Mouse (Mus musculus): ENCODE results near the gene Eif5b. TPM values are rescaled to one million over a fixed set of nuclear protein-coding genes. Genes with fewer than 3 reads are reported as not detected.

Gene Eif5b
- polyA plus RNA-seq (2014; fragmentation: Nextera tagmentation; extraction: Ambion mirVana): 25.7 and 27.1 TPM in 2 replicates

GRCm38 (mm10) chr1:37997867-37998266 lies at the start of gene Eif5b, which contains the start of gene Txndc9:
Gene Eif5b (plus strand): TSS chr1:37998010.
Gene Txndc9 (minus strand): TSS chr1:37997893.
- Histone ChIP-seq H3K27me3 (replicated peaks; ENCODE audit: control insufficient read depth, insufficient read depth, low read length) (no peaks in the 10 kb centered on the region), H3K9me3 (ENCODE audit: control insufficient read depth, low read length) (no peaks in the 10 kb centered on the region), H3K9ac (ENCODE audit: low read length) (peak within 1 kb of the TSS; percentile 88), H3K4me1 (replicated peaks; ENCODE audit: control insufficient read depth, insufficient read depth, low read length) (peaks cover 13% of the 10 kb centered on the region), H3K4me2 (ENCODE audit: low read length) (peak within 1 kb of the TSS; percentile 68), H3K36me3 (ENCODE audit: control insufficient read depth, insufficient read depth, low read length) (peaks cover 26% of the 10 kb centered on the region), H3K4me3 (ENCODE audit: low read depth, low read length) (peak within 1 kb of the TSS; percentile 84), H3K27ac (ENCODE audit: low read depth) (peak within 1 kb of the TSS; percentile 88)
- WGBS: under 1% methylated on average over 46 of the region's 50 CpGs
- ATAC-seq (replicated peaks; ENCODE audit: low FRiP score, low TSS enrichment, low read depth): peak; percentile 92
- DNase-seq (ENCODE audit: low spot score): peak; percentile 94

GRCm38 (mm10) chr1:37948906-37949305 lies 48.9 kb upstream of the Eif5b start:
- Histone ChIP-seq H3K36me3 (ENCODE audit: control insufficient read depth, insufficient read depth, low read length) (no peaks in the 10 kb centered on the region), H3K27ac (ENCODE audit: low read depth) (no peak overlapping the region), H3K9ac (ENCODE audit: low read length) (no peak overlapping the region), H3K4me1 (replicated peaks; ENCODE audit: control insufficient read depth, insufficient read depth, low read length) (no peaks in the 10 kb centered on the region), H3K4me3 (ENCODE audit: low read depth, low read length) (no peak overlapping the region), H3K4me2 (ENCODE audit: low read length) (no peak overlapping the region), H3K27me3 (replicated peaks; ENCODE audit: control insufficient read depth, insufficient read depth, low read length) (no peaks in the 10 kb centered on the region), H3K9me3 (ENCODE audit: control insufficient read depth, low read length) (no peaks in the 10 kb centered on the region)
- DNase-seq (ENCODE audit: low spot score) (no peak), ATAC-seq (replicated peaks; ENCODE audit: low FRiP score, low TSS enrichment, low read depth) (no peak)
- WGBS: 81% methylated on average over 2 of the region's 2 CpGs

DNA sequence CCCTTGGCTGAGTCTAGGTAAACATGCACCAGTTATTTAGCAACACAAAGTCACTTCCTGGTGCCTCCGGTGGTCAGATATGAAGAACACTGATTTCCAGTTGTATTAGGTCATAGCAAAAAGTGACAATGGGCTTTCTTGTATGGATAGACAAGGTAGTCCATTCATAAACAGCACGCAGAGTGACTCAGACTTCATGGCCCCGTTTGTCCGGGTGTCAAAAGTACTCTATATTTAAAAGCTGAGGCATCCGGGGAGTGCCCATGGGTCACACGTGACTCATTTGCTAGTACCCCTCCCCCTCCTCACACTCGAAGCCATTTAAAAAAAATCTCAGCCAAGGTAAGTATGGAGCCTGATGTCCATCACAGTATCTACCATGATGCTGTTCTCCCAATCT lies 43.0 kb upstream of the Eif5b start:
- Histone ChIP-seq H3K36me3 (ENCODE audit: control insufficient read depth, insufficient read depth, low read length) (no peaks in the 10 kb centered on the region), H3K4me1 (replicated peaks; ENCODE audit: control insufficient read depth, insufficient read depth, low read length) (no peaks in the 10 kb centered on the region; the same call in 1 of the 2 replicates), H3K4me2 (ENCODE audit: low read length) (no peak overlapping the region), H3K27ac (ENCODE audit: low read depth) (no peak overlapping the region), H3K9me3 (ENCODE audit: control insufficient read depth, low read length) (no peaks in the 10 kb centered on the region), H3K4me3 (ENCODE audit: low read depth, low read length) (no peak overlapping the region), H3K9ac (ENCODE audit: low read length) (no peak overlapping the region), H3K27me3 (replicated peaks; ENCODE audit: control insufficient read depth, insufficient read depth, low read length) (no peaks in the 10 kb centered on the region)
- ATAC-seq (replicated peaks; ENCODE audit: low FRiP score, low TSS enrichment, low read depth) (no peak), DNase-seq (ENCODE audit: low spot score) (no peak)
- WGBS: 73% methylated on average over 7 of the region's 7 CpGs

GRCm38 (mm10) chr1:37955251-37955650 lies 42.6 kb upstream of the Eif5b start:
- 87% methylated on average over 2 of the region's 2 CpGs for WGBS
- no peaks in the 10 kb centered on the region for H3K36me3 ChIP-seq (ENCODE audit: control insufficient read depth, insufficient read depth, low read length)
- no peaks in the 10 kb centered on the region; the same call in 1 of the 2 replicates for H3K4me1 ChIP-seq (replicated peaks; ENCODE audit: control insufficient read depth, insufficient read depth, low read length)
- no peak overlapping the region for H3K4me3 ChIP-seq (ENCODE audit: low read depth, low read length)
- H3K9ac ChIP-seq (ENCODE audit: low read length): no peak overlapping the region
- ATAC-seq (replicated peaks; ENCODE audit: low FRiP score, low TSS enrichment, low read depth) (no peak), DNase-seq (ENCODE audit: low spot score) (no peak)
- H3K9me3 ChIP-seq (ENCODE audit: control insufficient read depth, low read length): no peaks in the 10 kb centered on the region
- no peak overlapping the region for H3K4me2 ChIP-seq (ENCODE audit: low read length)
- no peak overlapping the region for H3K27ac ChIP-seq (ENCODE audit: low read depth)
- no peaks in the 10 kb centered on the region for H3K27me3 ChIP-seq (replicated peaks; ENCODE audit: control insufficient read depth, insufficient read depth, low read length)

- Histone ChIP-seq H3K27ac (ENCODE audit: low read depth) (no peak overlapping the region), H3K36me3 (ENCODE audit: control insufficient read depth, insufficient read depth, low read length) (no peaks in the 10 kb centered on the region), H3K4me2 (ENCODE audit: low read length) (no peak overlapping the region), H3K27me3 (replicated peaks; ENCODE audit: control insufficient read depth, insufficient read depth, low read length) (no peaks in the 10 kb centered on the region), H3K9me3 (ENCODE audit: control insufficient read depth, low read length) (no peaks in the 10 kb centered on the region), H3K9ac (ENCODE audit: low read length) (no peak overlapping the region), H3K4me1 (replicated peaks; ENCODE audit: control insufficient read depth, insufficient read depth, low read length) (no peaks in the 10 kb centered on the region; the same call in 1 of the 2 replicates), H3K4me3 (ENCODE audit: low read depth, low read length) (no peak overlapping the region)
- ATAC-seq (replicated peaks; ENCODE audit: low FRiP score, low TSS enrichment, low read depth) (no peak), DNase-seq (ENCODE audit: low spot score) (no peak)
- WGBS: 33% methylated on average over 3 of the region's 3 CpGs
Measured at GRCm38 (mm10) chr1:37956690-37957431, 40.9 kb upstream of the Eif5b start.

- no peak within 1 kb of the TSS for H3K4me3 ChIP-seq (ENCODE audit: low read depth, low read length)
- H3K4me1 ChIP-seq (replicated peaks; ENCODE audit: control insufficient read depth, insufficient read depth, low read length): no peaks in the 10 kb centered on the region; the same call in 1 of the 2 replicates
- no peaks in the 10 kb centered on the region for H3K27me3 ChIP-seq (replicated peaks; ENCODE audit: control insufficient read depth, insufficient read depth, low read length)
- ATAC-seq (replicated peaks; ENCODE audit: low FRiP score, low TSS enrichment, low read depth) (no peak), DNase-seq (ENCODE audit: low spot score) (no peak)
- WGBS: 84% methylated on average over 5 of the region's 5 CpGs
- no peak within 1 kb of the TSS for H3K27ac ChIP-seq (ENCODE audit: low read depth)
- no peak within 1 kb of the TSS for H3K4me2 ChIP-seq (ENCODE audit: low read length)
- H3K36me3 ChIP-seq (ENCODE audit: control insufficient read depth, insufficient read depth, low read length): no peaks in the 10 kb centered on the region
- no peak within 1 kb of the TSS for H3K9ac ChIP-seq (ENCODE audit: low read length)
- no peaks in the 10 kb centered on the region for H3K9me3 ChIP-seq (ENCODE audit: control insufficient read depth, low read length)
Measured at GRCm38 (mm10) chr1:37957659-37958058, 40.2 kb upstream of the Eif5b start, which contains the start of gene Lyg1. Gene Lyg1 (minus strand): TSS chr1:37957759.

GRCm38 (mm10) chr1:37958516-37958915 lies 39.3 kb upstream of the Eif5b start:
- no peak for ATAC-seq (replicated peaks; ENCODE audit: low FRiP score, low TSS enrichment, low read depth)

GRCm38 (mm10) chr1:37959486-37959885 lies 38.3 kb upstream of the Eif5b start:
- no peak for ATAC-seq (replicated peaks; ENCODE audit: low FRiP score, low TSS enrichment, low read depth)
- Histone ChIP-seq H3K9ac (ENCODE audit: low read length) (no peak overlapping the region), H3K4me1 (replicated peaks; ENCODE audit: control insufficient read depth, insufficient read depth, low read length) (no peaks in the 10 kb centered on the region; the same call in 1 of the 2 replicates), H3K36me3 (ENCODE audit: control insufficient read depth, insufficient read depth, low read length) (no peaks in the 10 kb centered on the region), H3K4me3 (ENCODE audit: low read depth, low read length) (no peak overlapping the region), H3K4me2 (ENCODE audit: low read length) (no peak overlapping the region), H3K9me3 (ENCODE audit: control insufficient read depth, low read length) (no peaks in the 10 kb centered on the region), H3K27me3 (replicated peaks; ENCODE audit: control insufficient read depth, insufficient read depth, low read length) (no peaks in the 10 kb centered on the region), H3K27ac (ENCODE audit: low read depth) (no peak overlapping the region)
- no peak for DNase-seq (ENCODE audit: low spot score)
- WGBS: 81% methylated on average over 5 of the region's 5 CpGs

More at GRCm38 (mm10) chr1:37958516-37958915, 39.3 kb upstream of the Eif5b start:
- no peaks in the 10 kb centered on the region for H3K36me3 ChIP-seq (ENCODE audit: control insufficient read depth, insufficient read depth, low read length)
- H3K4me1 ChIP-seq (replicated peaks; ENCODE audit: control insufficient read depth, insufficient read depth, low read length): no peaks in the 10 kb centered on the region; the same call in 1 of the 2 replicates
- no peak overlapping the region for H3K4me3 ChIP-seq (ENCODE audit: low read depth, low read length)
- no peak overlapping the region for H3K4me2 ChIP-seq (ENCODE audit: low read length)
- no peak overlapping the region for H3K9ac ChIP-seq (ENCODE audit: low read length)
- no peaks in the 10 kb centered on the region for H3K9me3 ChIP-seq (ENCODE audit: control insufficient read depth, low read length)
- no peaks in the 10 kb centered on the region for H3K27me3 ChIP-seq (replicated peaks; ENCODE audit: control insufficient read depth, insufficient read depth, low read length)
- DNase-seq (ENCODE audit: low spot score): no peak
- no peak overlapping the region for H3K27ac ChIP-seq (ENCODE audit: low read depth)
- WGBS: 80% methylated on average over 2 of the region's 2 CpGs

- 57% methylated on average over 10 of the region's 10 CpGs for WGBS
Measured at GRCm38 (mm10) chr1:37965571-37965970, 32.2 kb upstream of the Eif5b start.

More at GRCm38 (mm10) chr1:37965571-37965970, 32.2 kb upstream of the Eif5b start:
- Histone ChIP-seq H3K9me3 (ENCODE audit: control insufficient read depth, low read length) (no peaks in the 10 kb centered on the region), H3K4me1 (replicated peaks; ENCODE audit: control insufficient read depth, insufficient read depth, low read length) (no peaks in the 10 kb centered on the region), H3K4me3 (ENCODE audit: low read depth, low read length) (no peak overlapping the region), H3K36me3 (ENCODE audit: control insufficient read depth, insufficient read depth, low read length) (no peaks in the 10 kb centered on the region), H3K27me3 (replicated peaks; ENCODE audit: control insufficient read depth, insufficient read depth, low read length) (no peaks in the 10 kb centered on the region), H3K9ac (ENCODE audit: low read length) (no peak overlapping the region), H3K4me2 (ENCODE audit: low read length) (no peak overlapping the region), H3K27ac (ENCODE audit: low read depth) (no peak overlapping the region)
- no peak for ATAC-seq (replicated peaks; ENCODE audit: low FRiP score, low TSS enrichment, low read depth)
- DNase-seq (ENCODE audit: low spot score): no peak
